24 mouse cellular contexts compared by ENCODE assay signal in the genomic region with DNA sequence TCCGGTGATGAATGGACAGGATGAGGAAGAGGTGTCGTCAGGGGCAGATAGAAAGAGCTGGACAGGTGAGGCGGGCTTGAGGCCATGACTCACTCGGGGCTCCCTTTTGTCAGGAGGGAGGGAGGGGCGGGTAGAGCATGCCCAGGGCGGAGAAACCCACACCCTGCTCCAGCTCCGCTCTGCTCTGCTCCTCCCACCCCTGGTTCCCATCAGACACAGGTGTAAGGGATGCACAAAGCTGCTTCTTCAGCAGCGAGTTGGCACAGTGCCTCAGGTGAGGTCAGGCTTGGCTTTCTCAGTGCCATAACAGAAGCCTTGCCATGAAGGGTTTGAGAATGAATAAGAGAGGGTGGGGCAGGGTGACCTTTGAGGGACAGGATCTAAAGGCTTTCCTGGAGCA.
DNase-seq lines count a peak whose midpoint lies in the region; ATAC-seq lines count a peak whose summit lies in the region.
"Had no signal": no experiment of that assay in that cellular context is flagged by ENCODE, and none has a peak within 500 bp of the region (broad histone marks: within the 10 kb centered on the region; RNA-seq: fewer than 3 reads in every experiment).

No protein-coding gene starts in this region.

- no peak overlapping the region for H3K9ac ChIP-seq in intestine, embryonic 14.5 days (ENCODE audit: low read length)
- H3K9ac ChIP-seq in stomach, embryonic 15.5 days = no peak overlapping the region
- H3K9ac ChIP-seq: embryonic facial prominence, embryonic 15.5 days; forebrain, embryonic 15.5 days; hindbrain, embryonic 15.5 days; limb, embryonic 12.5 days; liver, postnatal 0 days; midbrain, embryonic 12.5 days had no signal

- no peaks in the 10 kb centered on the region for H3K9me3 ChIP-seq in intestine, embryonic 14.5 days (ENCODE audit: control insufficient read depth, low read length)
- H3K9me3 ChIP-seq in stomach, embryonic 15.5 days = no peaks in the 10 kb centered on the region
- H3K9me3 ChIP-seq: embryonic facial prominence, embryonic 15.5 days; forebrain, embryonic 15.5 days; heart, embryonic 10.5 days; hindbrain, embryonic 15.5 days; limb, embryonic 12.5 days; midbrain, embryonic 12.5 days had no signal

- DNase-seq in cerebellum, postnatal 10 days = peak; percentile 61 to 64
- DNase-seq in cerebellum, adult 9-11 months = no peak
- DNase-seq in left cerebral cortex, postnatal 4 days = peak; percentile 8
- no peak for DNase-seq in left cerebral cortex, adult 9 months (ENCODE audit: low spot score in 2 of 2)
- no peak for DNase-seq in intestine, embryonic 14.5 days (ENCODE audit: low spot score)
- no peak for DNase-seq in layer of hippocampus, postnatal 36 days
- DNase-seq: adrenal gland, postnatal 10 days; cerebellum, adult 9-10 months; embryo, embryonic 11 days; heart, postnatal 4 days; kidney, adult 11 months; liver, postnatal 0 days; lung, postnatal 10 days; right cerebral cortex, postnatal 14 days; spleen, adult 18-20 months; thymus, postnatal 14 days had no signal

- H3K4me2 ChIP-seq in intestine, embryonic 14.5 days (ENCODE audit: low read length) = no peak overlapping the region
- no peak overlapping the region for H3K4me2 ChIP-seq in stomach, embryonic 15.5 days
- H3K4me2 ChIP-seq: embryonic facial prominence, embryonic 15.5 days; forebrain, embryonic 15.5 days; hindbrain, embryonic 15.5 days; limb, embryonic 12.5 days; liver, embryonic 11.5 days; midbrain, embryonic 12.5 days had no signal

- peaks cover 1% of the 10 kb centered on the region; the same call in 1 of the 2 replicates for H3K4me1 ChIP-seq in intestine, embryonic 14.5 days (replicated peaks; ENCODE audit: control insufficient read depth, insufficient read depth, low read length)
- peaks cover 19% of the 10 kb centered on the region; the same call in 1 of the 2 replicates for H3K4me1 ChIP-seq in stomach, embryonic 15.5 days
- H3K4me1 ChIP-seq: forebrain, embryonic 15.5 days; hindbrain, embryonic 15.5 days had no signal

- H3K27ac ChIP-seq in intestine, embryonic 14.5 days (ENCODE audit: low read depth) = no peak overlapping the region
- no peak overlapping the region for H3K27ac ChIP-seq in stomach, embryonic 15.5 days
- H3K27ac ChIP-seq: embryonic facial prominence, embryonic 15.5 days; forebrain, embryonic 15.5 days; heart, embryonic 10.5 days; hindbrain, embryonic 15.5 days; limb, embryonic 12.5 days; midbrain, embryonic 12.5 days had no signal

- H3K27me3 ChIP-seq in intestine, embryonic 14.5 days (replicated peaks; ENCODE audit: control insufficient read depth, insufficient read depth, low read length) = no peaks in the 10 kb centered on the region
- no peaks in the 10 kb centered on the region for H3K27me3 ChIP-seq in stomach, embryonic 15.5 days (replicated peaks)
- H3K27me3 ChIP-seq: embryonic facial prominence, embryonic 15.5 days; forebrain, embryonic 15.5 days; hindbrain, embryonic 15.5 days; limb, embryonic 12.5 days had no signal

- peak; percentile 62; the same call in 1 of the 2 replicates for ATAC-seq in intestine, embryonic 14.5 days (replicated peaks; ENCODE audit: low FRiP score, low TSS enrichment, low read depth)
- peak; percentile 59; the same call in 1 of the 2 replicates for ATAC-seq in stomach, embryonic 15.5 days (ENCODE audit: insufficient read depth, low FRiP score, low read depth)
- ATAC-seq: forebrain, embryonic 15.5 days; liver, postnatal 0 days had no signal

- H3K4me3 ChIP-seq in intestine, embryonic 14.5 days (ENCODE audit: low read depth, low read length) = no peak overlapping the region
- H3K4me3 ChIP-seq in stomach, embryonic 15.5 days (replicated peaks) = no peak overlapping the region
- H3K4me3 ChIP-seq: embryonic facial prominence, embryonic 15.5 days; forebrain, embryonic 15.5 days; heart, embryonic 10.5 days; hindbrain, embryonic 15.5 days; limb, embryonic 12.5 days; midbrain, embryonic 12.5 days had no signal

- no peaks in the 10 kb centered on the region for H3K36me3 ChIP-seq in intestine, embryonic 14.5 days (ENCODE audit: control insufficient read depth, insufficient read depth, low read length)
- H3K36me3 ChIP-seq in stomach, embryonic 15.5 days = no peaks in the 10 kb centered on the region
- H3K36me3 ChIP-seq: embryonic facial prominence, embryonic 15.5 days; forebrain, embryonic 15.5 days; heart, embryonic 10.5 days; hindbrain, embryonic 15.5 days; limb, embryonic 12.5 days; midbrain, embryonic 12.5 days had no signal

- WGBS in intestine, embryonic 14.5 days = 57% methylated on average over 8 of the region's 8 CpGs
- 56% methylated on average over 8 of the region's 8 CpGs for WGBS in stomach, embryonic 15.5 days

- intact Hi-C loops in left cerebral cortex, postnatal 4 days (cut with DNase I) = no loop called here

Comparison
In these comparisons a context has a peak if more than half of its experiments do, and no peak if none do; other contexts are left out.
1. DNase-seq: peak in cerebellum, postnatal 10 days (2 of 2) and left cerebral cortex, postnatal 4 days (single experiment); none in cerebellum, adult 9-11 months (single experiment), left cerebral cortex, adult 9 months (0 of 2), intestine, embryonic 14.5 days (single experiment) and layer of hippocampus, postnatal 36 days (0 of 2).